Mouse (Mus musculus) kidney, embryonic 15.5 days (tissue): ENCODE measurements around the gene Helz2. TPM values are rescaled to one million over a fixed set of nuclear protein-coding genes. Genes with fewer than 3 reads are reported as not detected.
A peak's percentile ranks its signal among the peaks of the same experiment; 100 is the strongest.

Experiments used
- ATAC-seq: fragments of 200-750 bp; cut with Nextera tagmentation; replicated peaks from 2 replicates; pipeline ENCODE4 v1.8.0; 2017; ENCODE audit warnings: moderate TSS enrichment; ENCODE audit not compliant: low FRiP score
- H3K27ac ChIP-seq: fragments of 300-500 bp; sonication (generic); 2 replicates; pipeline ENCODE4 v1.5.1; 2015; ENCODE audit warnings: mild to moderate bottlenecking, inconsistent platforms
- H3K27me3 ChIP-seq: fragments of 300-500 bp; sonication (generic); 2 replicates; pipeline ENCODE4 v1.6.1; 2015; ENCODE audit warnings: inconsistent platforms
- H3K36me3 ChIP-seq: fragments of 300-500 bp; sonication (generic); 2 replicates; pipeline ENCODE4 v1.6.1; 2015; ENCODE audit warnings: inconsistent platforms
- H3K4me1 ChIP-seq: fragments of 300-500 bp; sonication (generic); 2 replicates; pipeline ENCODE4 v1.6.1; 2015; ENCODE audit warnings: inconsistent platforms
- H3K4me2 ChIP-seq: fragments of 300-500 bp; sonication (generic); 2 replicates; pipeline ENCODE4 v1.6.1; 2015; ENCODE audit warnings: moderate library complexity, mild to moderate bottlenecking, inconsistent platforms
- H3K4me3 ChIP-seq: fragments of 300-500 bp; sonication (generic); replicated peaks from 2 replicates; pipeline ENCODE4 v1.5.1; 2015; ENCODE audit warnings: mild to moderate bottlenecking, inconsistent platforms
- H3K9ac ChIP-seq: fragments of 300-500 bp; sonication (generic); 2 replicates; pipeline ENCODE4 v1.6.1; 2015; ENCODE audit warnings: mild to moderate bottlenecking, inconsistent platforms
- H3K9me3 ChIP-seq: fragments of 300-500 bp; sonication (generic); replicated peaks from 2 replicates; pipeline ENCODE4 v1.6.1; 2016; ENCODE audit warnings: inconsistent platforms
- WGBS: fragments of 180-500 bp; shearing (Covaris S2); methylation state at CpG from one replicate; pipeline ENCODE4 v1.1.7; 2015; ENCODE audit warnings: mixed read lengths; 5-methylcytosine and 5-hydroxymethylcytosine counted together
- polyA plus RNA-seq: library from polyadenylated mRNA; unstranded; fragments of >200 nt; fragmentation: Nextera tagmentation; extraction: Ambion mirVana; gene quantifications from 2 replicates; pipeline ENCODE4 v1.2.1, GENCODE M21; 2015

Gene Helz2
- polyA plus RNA-seq, 1 experiment from 2014 or later = 1.3 TPM

DNA sequence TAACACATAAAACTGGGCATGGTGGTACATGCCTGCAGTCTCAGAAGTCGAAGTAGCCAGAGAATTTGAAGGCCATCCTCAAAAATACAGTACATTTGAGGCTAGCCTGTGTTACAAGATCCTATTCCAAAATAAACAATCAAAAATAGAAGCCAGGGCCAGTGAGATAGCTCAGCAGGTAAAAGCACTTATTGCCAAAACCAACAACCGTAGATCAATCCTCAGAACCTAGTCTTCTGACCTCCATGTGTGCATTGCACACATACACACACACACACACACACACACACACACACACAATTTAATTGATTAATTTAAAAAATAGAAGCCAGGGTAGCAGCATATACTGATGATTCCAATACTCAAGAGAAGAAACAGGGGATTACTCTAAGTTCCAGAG is 25.0 kb upstream of the Helz2 start:
- Histone ChIP-seq H3K4me2 (no peak overlapping the region), H3K9me3 (no peaks in the 10 kb centered on the region), H3K4me3 (no peak overlapping the region), H3K36me3 (peaks cover 90% of the 10 kb centered on the region), H3K27ac (no peak overlapping the region), H3K9ac (no peak overlapping the region), H3K4me1 (no peaks in the 10 kb centered on the region), H3K27me3 (no peaks in the 10 kb centered on the region)
- WGBS = 96% methylated on average over 2 of the region's 2 CpGs
- ATAC-seq = no peak

- Histone ChIP-seq H3K4me1 (no peaks in the 10 kb centered on the region), H3K9me3 (no peaks in the 10 kb centered on the region), H3K36me3 (peaks cover 72% of the 10 kb centered on the region), H3K27me3 (no peaks in the 10 kb centered on the region), H3K27ac (no peak overlapping the region), H3K9ac (no peak overlapping the region), H3K4me2 (no peak overlapping the region), H3K4me3 (no peak overlapping the region)
- ATAC-seq = no peak
- WGBS = 100% methylated on average over 1 of the region's 1 CpGs
Observed at GRCm38 (mm10) chr2:181253248-181253647, 11.4 kb upstream of the Helz2 start.

DNA sequence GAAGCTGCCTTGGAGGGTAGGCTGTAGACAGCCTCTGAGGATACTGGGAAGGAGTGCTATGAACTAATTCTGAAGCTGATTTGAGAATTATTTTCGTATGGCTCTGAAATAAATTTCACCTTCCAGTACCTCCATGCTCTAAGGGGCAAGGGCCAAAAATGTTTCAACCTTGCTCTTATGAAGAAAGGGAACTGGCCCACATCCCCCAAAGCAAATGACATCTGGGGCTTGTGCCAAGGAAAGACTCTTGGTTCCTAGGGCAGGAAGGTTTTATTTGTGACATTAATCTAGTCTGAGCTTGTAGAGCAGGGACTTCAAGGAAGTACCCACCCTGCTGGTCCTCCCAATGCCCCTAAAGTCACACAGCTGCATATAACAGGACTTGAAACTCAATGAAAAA is 10.0 kb upstream of the Helz2 start:
- Histone ChIP-seq H3K9ac (no peak overlapping the region), H3K4me3 (no peak overlapping the region), H3K27ac (no peak overlapping the region), H3K36me3 (peaks cover 58% of the 10 kb centered on the region), H3K4me2 (no peak overlapping the region), H3K4me1 (no peaks in the 10 kb centered on the region), H3K9me3 (no peaks in the 10 kb centered on the region), H3K27me3 (no peaks in the 10 kb centered on the region)
- ATAC-seq = no peak
- 85% methylated on average over 1 of the region's 1 CpGs for WGBS

- Histone ChIP-seq H3K4me2 (no peak overlapping the region), H3K36me3 (peaks cover 33% of the 10 kb centered on the region), H3K27ac (no peak overlapping the region), H3K27me3 (no peaks in the 10 kb centered on the region), H3K4me3 (no peak overlapping the region), H3K4me1 (no peaks in the 10 kb centered on the region), H3K9ac (no peak overlapping the region), H3K9me3 (no peaks in the 10 kb centered on the region)
- no peak for ATAC-seq
- 81% methylated on average over 10 of the region's 10 CpGs for WGBS
Observed at GRCm38 (mm10) chr2:181249217-181249616, 7.4 kb upstream of the Helz2 start.

- Histone ChIP-seq H3K4me3 (no peak overlapping the region), H3K9me3 (no peaks in the 10 kb centered on the region), H3K36me3 (no peaks in the 10 kb centered on the region; the same call in 1 of the 2 replicates), H3K27me3 (no peaks in the 10 kb centered on the region), H3K27ac (no peak overlapping the region), H3K9ac (no peak overlapping the region), H3K4me2 (no peak overlapping the region), H3K4me1 (peaks cover 10% of the 10 kb centered on the region; the same call in 1 of the 2 replicates)
- no peak for ATAC-seq
- 24% methylated on average over 2 of the region's 2 CpGs for WGBS
Observed at GRCm38 (mm10) chr2:181245031-181245430, 3.2 kb upstream of the Helz2 start.

GRCm38 (mm10) chr2:181243706-181244394 is 2.0 kb upstream of the Helz2 start:
- peaks cover 10% of the 10 kb centered on the region; the same call in 1 of the 2 replicates for H3K4me1 ChIP-seq
- H3K27me3 ChIP-seq = no peaks in the 10 kb centered on the region
- no peaks in the 10 kb centered on the region for H3K36me3 ChIP-seq
- ATAC-seq = no peak
- H3K9me3 ChIP-seq = no peaks in the 10 kb centered on the region
- 43% methylated on average over 10 of the region's 11 CpGs for WGBS
- H3K27ac ChIP-seq = no peak overlapping the region
- H3K4me2 ChIP-seq = no peak overlapping the region
- H3K4me3 ChIP-seq = no peak overlapping the region
- H3K9ac ChIP-seq = no peak overlapping the region

DNA sequence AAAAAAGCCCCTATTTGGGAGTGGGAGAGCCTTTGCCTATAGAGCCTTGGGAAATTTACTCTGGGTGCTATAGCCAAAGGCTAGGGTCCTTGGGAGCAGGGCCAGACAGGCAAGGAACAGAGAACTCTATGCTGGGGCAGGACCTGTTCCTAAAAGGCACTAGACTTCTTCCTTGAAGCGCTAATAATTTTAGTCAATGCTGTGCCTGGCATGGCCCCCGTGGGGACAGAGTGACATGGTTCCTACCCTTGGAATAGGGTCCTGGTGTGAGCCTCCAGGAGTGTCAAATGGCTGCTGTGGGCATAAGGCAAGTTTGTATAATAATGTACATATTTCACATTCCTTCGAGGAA is 463 bp upstream of the Helz2 start:
- Histone ChIP-seq H3K9me3 (no peaks in the 10 kb centered on the region), H3K4me1 (peaks cover 17% of the 10 kb centered on the region; the same call in 1 of the 2 replicates), H3K36me3 (0 out of 2 replicates have a peak, but pooled peaks cover 6% of the 10 kb centered on the region), H3K27ac (no peak overlapping the region), H3K4me3 (peak overlapping the region; percentile 59), H3K27me3 (no peaks in the 10 kb centered on the region), H3K4me2 (peak overlapping the region; percentile 72), H3K9ac (0 out of 2 replicates have a peak overlapping the region, but pooled peaks have one; percentile 50)
- no peak for ATAC-seq
- whole genome bisulfite sequencing = 70% methylated on average over 3 of the region's 3 CpGs

DNA sequence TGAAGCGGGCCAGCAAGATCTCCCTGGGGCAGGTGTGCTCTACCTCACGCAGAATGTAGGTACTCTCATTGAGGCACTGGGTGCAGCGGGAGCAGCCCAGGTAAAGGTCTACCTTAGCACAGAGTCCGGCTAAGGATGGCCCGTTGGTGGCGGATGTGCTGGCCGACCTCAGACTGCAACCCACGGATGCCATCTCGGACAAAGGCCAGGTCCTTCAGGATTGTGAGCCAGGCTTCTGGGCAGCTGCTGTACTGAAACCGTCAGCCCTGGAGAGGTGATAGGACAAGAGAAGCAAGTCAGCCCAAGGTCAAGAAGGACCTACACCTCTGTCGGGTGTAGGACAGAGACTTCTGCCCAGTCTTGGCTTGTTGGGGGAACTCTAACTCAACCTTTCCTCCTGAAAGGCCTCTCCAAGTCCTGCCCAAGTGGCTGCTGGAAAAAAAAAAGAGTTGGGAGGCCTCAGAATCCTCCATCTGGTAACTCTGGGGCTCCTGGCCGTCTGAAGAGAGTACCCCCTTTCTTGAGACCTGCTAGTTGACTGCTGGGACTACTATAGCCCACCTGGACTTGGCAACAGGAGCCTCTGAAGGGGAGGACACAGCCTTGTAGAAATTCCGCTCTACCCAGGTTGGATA is 904 bp downstream of the Helz2 start:
- H3K4me1 ChIP-seq = peaks cover 17% of the 10 kb centered on the region; the same call in 1 of the 2 replicates
- WGBS = 89% methylated on average over 13 of the region's 13 CpGs
- H3K9ac ChIP-seq = no peak overlapping the region
- peak overlapping the region; percentile 59; the same call in 1 of the 2 replicates for H3K4me3 ChIP-seq
- H3K4me2 ChIP-seq = peak overlapping the region; percentile 72
- no peak overlapping the region for H3K27ac ChIP-seq
- H3K27me3 ChIP-seq = no peaks in the 10 kb centered on the region
- no peak for ATAC-seq
- no peaks in the 10 kb centered on the region for H3K9me3 ChIP-seq
- 0 out of 2 replicates have a peak, but pooled peaks cover 9% of the 10 kb centered on the region for H3K36me3 ChIP-seq

DNA sequence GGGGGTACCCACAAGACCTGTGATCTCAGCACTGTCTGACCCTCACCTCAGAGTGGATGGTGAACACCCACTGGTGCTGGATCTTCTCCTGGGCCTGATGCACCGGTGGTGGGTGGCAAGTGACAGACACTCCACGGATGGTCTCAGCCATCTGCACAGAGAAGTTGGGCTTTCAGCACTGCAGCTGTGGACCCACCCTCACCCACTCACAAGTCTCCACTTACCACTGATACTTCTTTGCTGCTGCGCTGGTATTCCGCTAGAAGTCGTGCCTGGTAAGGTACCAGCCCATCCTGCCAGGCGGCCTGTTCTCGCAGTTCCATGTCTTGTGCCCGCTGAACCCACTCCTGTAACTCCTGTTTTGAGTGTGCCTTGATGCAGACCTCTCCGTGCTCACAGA is 2.6 kb downstream of the Helz2 start:
- H3K27me3 ChIP-seq = no peaks in the 10 kb centered on the region
- H3K36me3 ChIP-seq = 0 out of 2 replicates have a peak, but pooled peaks cover 15% of the 10 kb centered on the region
- H3K9ac ChIP-seq = no peak overlapping the region
- H3K4me1 ChIP-seq = peaks cover 17% of the 10 kb centered on the region; the same call in 1 of the 2 replicates
- H3K4me2 ChIP-seq = no peak overlapping the region
- no peaks in the 10 kb centered on the region for H3K9me3 ChIP-seq
- no peak for ATAC-seq
- 92% methylated on average over 9 of the region's 9 CpGs for WGBS
- H3K27ac ChIP-seq = no peak overlapping the region
- H3K4me3 ChIP-seq = no peak overlapping the region

DNA sequence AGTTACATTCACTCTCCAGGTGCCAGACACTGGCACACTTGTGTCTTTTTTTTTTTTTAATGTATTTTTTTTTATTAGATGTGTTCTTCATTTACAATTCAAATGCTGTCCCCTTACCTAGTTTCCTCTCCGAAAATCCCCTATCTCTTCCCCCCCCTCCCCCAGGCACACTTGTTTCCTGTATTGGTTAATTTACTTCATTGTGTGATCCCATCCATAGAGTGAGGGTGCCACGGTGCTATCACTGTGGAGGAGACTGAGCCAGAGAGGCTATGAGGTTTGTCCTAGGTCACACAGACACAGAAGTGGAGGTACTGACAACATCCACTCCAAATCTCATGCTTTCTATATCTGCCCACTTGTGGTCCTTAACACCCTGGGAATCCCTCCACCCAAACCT is 3.0 kb downstream of the Helz2 start:
- ATAC-seq = no peak
- Histone ChIP-seq H3K36me3 (0 out of 2 replicates have a peak, but pooled peaks cover 15% of the 10 kb centered on the region), H3K4me2 (no peak overlapping the region), H3K4me3 (no peak overlapping the region), H3K9ac (no peak overlapping the region), H3K27ac (no peak overlapping the region), H3K27me3 (no peaks in the 10 kb centered on the region), H3K9me3 (no peaks in the 10 kb centered on the region), H3K4me1 (peaks cover 17% of the 10 kb centered on the region; the same call in 1 of the 2 replicates)
- WGBS = 68% methylated on average over 2 of the region's 2 CpGs

DNA sequence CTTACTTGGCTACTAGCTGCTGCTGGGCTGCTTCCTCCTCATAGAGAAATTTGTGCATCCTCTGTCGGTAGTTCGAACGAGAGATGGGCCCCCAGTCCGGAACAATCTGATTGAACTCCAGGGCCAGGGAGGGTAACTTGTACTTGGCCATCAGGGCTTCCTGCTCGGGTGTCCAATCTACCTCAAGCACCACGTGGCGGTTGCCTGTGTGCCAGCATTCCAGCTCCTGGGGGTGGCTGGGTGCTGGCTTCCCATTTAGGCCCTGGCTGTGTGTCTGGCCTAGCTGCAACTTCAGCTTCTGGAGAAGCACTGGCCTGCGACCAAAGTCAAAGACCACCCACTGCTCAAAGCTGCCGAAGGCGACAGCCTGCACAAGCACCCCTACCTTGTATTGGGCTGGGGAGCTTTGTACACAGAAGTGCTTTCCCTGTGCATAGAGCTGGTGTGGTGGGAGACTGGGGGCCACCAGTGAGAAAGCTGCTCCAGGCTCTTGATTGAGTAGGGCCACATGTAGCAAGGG is 3.7 kb downstream of the Helz2 start:
- no peak overlapping the region for H3K4me3 ChIP-seq
- H3K4me2 ChIP-seq = no peak overlapping the region
- H3K4me1 ChIP-seq = peaks cover 17% of the 10 kb centered on the region; the same call in 1 of the 2 replicates
- H3K27me3 ChIP-seq = no peaks in the 10 kb centered on the region
- no peak overlapping the region for H3K27ac ChIP-seq
- 0 out of 2 replicates have a peak, but pooled peaks cover 17% of the 10 kb centered on the region for H3K36me3 ChIP-seq
- H3K9ac ChIP-seq = no peak overlapping the region
- no peaks in the 10 kb centered on the region for H3K9me3 ChIP-seq
- ATAC-seq = no peak
- 72% methylated on average over 10 of the region's 10 CpGs for WGBS
